Comparison of ENCODE assay signal across 19 mouse cellular contexts in the genomic region with DNA sequence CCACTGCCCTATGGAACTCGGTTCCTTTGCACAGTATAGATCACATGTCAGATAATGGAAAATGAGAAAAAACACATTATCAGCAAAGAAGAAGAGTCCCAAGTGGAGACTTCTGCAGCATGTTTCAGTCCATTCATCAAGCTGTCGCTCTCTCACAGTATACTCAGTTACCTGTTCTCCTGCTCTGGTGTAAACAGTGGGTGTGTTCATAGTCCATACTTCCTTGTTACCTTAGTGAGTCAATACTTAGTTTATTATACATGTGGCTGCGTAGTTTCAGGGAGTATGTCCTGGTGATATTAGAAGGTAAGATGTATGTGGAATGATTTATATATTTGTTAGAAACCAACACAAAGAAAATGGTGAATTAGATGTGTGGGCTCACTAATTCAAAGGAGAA.
DNase-seq lines count a peak whose midpoint lies in the region; ATAC-seq and TF ChIP-seq lines count a peak whose summit lies in the region.
"Had no signal": no experiment of that assay in that cellular context is flagged by ENCODE, and none has a peak within 500 bp of the region (broad histone marks: within the 10 kb centered on the region; RNA-seq: fewer than 3 reads in every experiment).

No protein-coding gene starts in this region.

- no peak overlapping the region for H3K4me3 ChIP-seq in intestine, embryonic 16.5 days (ENCODE audit: low read length)
- H3K4me3 ChIP-seq in intestine, embryonic 15.5 days (replicated peaks) = no peak overlapping the region
- no peak overlapping the region for H3K4me3 ChIP-seq in stomach, postnatal 0 days (ENCODE audit: low read depth, low read length)
- H3K4me3 ChIP-seq: embryonic facial prominence, embryonic 12.5 days; embryonic facial prominence, embryonic 15.5 days had no signal

- H3K9me3 ChIP-seq in intestine, embryonic 16.5 days (ENCODE audit: control insufficient read depth, low read length) = no peaks in the 10 kb centered on the region
- no peaks in the 10 kb centered on the region for H3K9me3 ChIP-seq in intestine, embryonic 15.5 days
- H3K9me3 ChIP-seq in stomach, postnatal 0 days (ENCODE audit: control insufficient read depth, low read length) = no peaks in the 10 kb centered on the region
- H3K9me3 ChIP-seq: embryonic facial prominence, embryonic 12.5 days; embryonic facial prominence, embryonic 15.5 days had no signal

- no peaks in the 10 kb centered on the region for H3K36me3 ChIP-seq in intestine, embryonic 16.5 days (ENCODE audit: control insufficient read depth, insufficient read depth, low read length)
- no peaks in the 10 kb centered on the region for H3K36me3 ChIP-seq in intestine, embryonic 15.5 days
- H3K36me3 ChIP-seq in stomach, postnatal 0 days (ENCODE audit: control insufficient read depth, insufficient read depth, low read length) = no peaks in the 10 kb centered on the region
- H3K36me3 ChIP-seq: embryonic facial prominence, embryonic 12.5 days; embryonic facial prominence, embryonic 15.5 days had no signal

- no peak overlapping the region for H3K4me2 ChIP-seq in intestine, embryonic 16.5 days (ENCODE audit: low read depth, low read length)
- no peak overlapping the region for H3K4me2 ChIP-seq in intestine, embryonic 15.5 days (replicated peaks)
- no peak overlapping the region for H3K4me2 ChIP-seq in stomach, postnatal 0 days (replicated peaks; ENCODE audit: low read depth)
- H3K4me2 ChIP-seq: embryonic facial prominence, embryonic 12.5 days; embryonic facial prominence, embryonic 15.5 days; heart, embryonic 11.5 days; hindbrain, embryonic 14.5 days had no signal

- no peak for TF ChIP-seq CTCF in stomach, postnatal 0 days (IDR thresholded peaks at IDR 0.05; ENCODE audit: low read depth)

- no peak overlapping the region for H3K27ac ChIP-seq in intestine, embryonic 16.5 days (ENCODE audit: low read length)
- H3K27ac ChIP-seq in intestine, embryonic 15.5 days = no peak overlapping the region
- no peak overlapping the region for H3K27ac ChIP-seq in stomach, postnatal 0 days (replicated peaks)
- H3K27ac ChIP-seq: embryonic facial prominence, embryonic 12.5 days; embryonic facial prominence, embryonic 15.5 days; hindbrain, embryonic 14.5 days had no signal

- TF ChIP-seq EP300 in stomach, postnatal 0 days (optimal IDR thresholded peaks at IDR 0.05) = no peak

- DNase-seq in heart, adult 11 months = peak; percentile 35
- DNase-seq in heart, adult 18-20 months = no peak
- no peak for DNase-seq in stomach, postnatal 0 days (ENCODE audit: low spot score)
- DNase-seq in ovary, postnatal 10 days (ENCODE audit: low spot score) = no peak
- DNase-seq: adrenal gland, adult 2 months; adrenal gland, postnatal 14 days; cerebellum, adult 11 months; cerebellum, adult 2 months; cerebellum, adult 9-11 months; cerebellum, postnatal 25 days; gastrocnemius, postnatal 25 days had no signal

- no peaks in the 10 kb centered on the region for H3K27me3 ChIP-seq in intestine, embryonic 16.5 days (replicated peaks; ENCODE audit: control insufficient read depth, insufficient read depth, low read length)
- H3K27me3 ChIP-seq in intestine, embryonic 15.5 days (replicated peaks) = no peaks in the 10 kb centered on the region
- no peaks in the 10 kb centered on the region for H3K27me3 ChIP-seq in stomach, postnatal 0 days (ENCODE audit: control insufficient read depth, insufficient read depth, low read length)
- H3K27me3 ChIP-seq: embryonic facial prominence, embryonic 12.5 days; embryonic facial prominence, embryonic 15.5 days had no signal

- no peak overlapping the region for H3K9ac ChIP-seq in intestine, embryonic 16.5 days (ENCODE audit: low read depth, low read length)
- H3K9ac ChIP-seq in intestine, embryonic 15.5 days = no peak overlapping the region
- no peak overlapping the region for H3K9ac ChIP-seq in stomach, postnatal 0 days (ENCODE audit: low read length)
- H3K9ac ChIP-seq: embryonic facial prominence, embryonic 12.5 days; embryonic facial prominence, embryonic 15.5 days; hindbrain, embryonic 14.5 days had no signal

- 70% methylated on average over 3 of the region's 3 CpGs for WGBS in intestine, embryonic 16.5 days
- WGBS in intestine, embryonic 15.5 days = 75% methylated on average over 3 of the region's 3 CpGs
- WGBS in stomach, postnatal 0 days = 60% methylated on average over 3 of the region's 3 CpGs

- ATAC-seq in intestine, embryonic 16.5 days = peak; percentile 44; the same call in 1 of the 2 replicates
- no peak for ATAC-seq in intestine, embryonic 15.5 days
- ATAC-seq in stomach, postnatal 0 days (ENCODE audit: low FRiP score, low TSS enrichment) = peak; percentile 95
- ATAC-seq: CD4-positive, CD25-positive, alpha-beta regulatory T cell, adult 4 months; intestine, postnatal 0 days had no signal

- H3K4me1 ChIP-seq in intestine, embryonic 16.5 days (ENCODE audit: control insufficient read depth, insufficient read depth, low read length) = no peaks in the 10 kb centered on the region
- H3K4me1 ChIP-seq in intestine, embryonic 15.5 days (replicated peaks) = no peaks in the 10 kb centered on the region
- no peaks in the 10 kb centered on the region for H3K4me1 ChIP-seq in stomach, postnatal 0 days (replicated peaks; ENCODE audit: control insufficient read depth, insufficient read depth)
- H3K4me1 ChIP-seq: embryonic facial prominence, embryonic 12.5 days; embryonic facial prominence, embryonic 15.5 days had no signal
